Mouse (Mus musculus): ENCODE data around the gene Plcb3.

Gene Plcb3

GRCm38 (mm10) chr19:6939106-6940002 lies 36.9 kb downstream of the Plcb3 start:
- DNase-seq, result peak; percentile 67

- DNase-seq, result peak; percentile 85
Measured at GRCm38 (mm10) chr19:6937541-6938465, 38.5 kb downstream of the Plcb3 start.

DNA sequence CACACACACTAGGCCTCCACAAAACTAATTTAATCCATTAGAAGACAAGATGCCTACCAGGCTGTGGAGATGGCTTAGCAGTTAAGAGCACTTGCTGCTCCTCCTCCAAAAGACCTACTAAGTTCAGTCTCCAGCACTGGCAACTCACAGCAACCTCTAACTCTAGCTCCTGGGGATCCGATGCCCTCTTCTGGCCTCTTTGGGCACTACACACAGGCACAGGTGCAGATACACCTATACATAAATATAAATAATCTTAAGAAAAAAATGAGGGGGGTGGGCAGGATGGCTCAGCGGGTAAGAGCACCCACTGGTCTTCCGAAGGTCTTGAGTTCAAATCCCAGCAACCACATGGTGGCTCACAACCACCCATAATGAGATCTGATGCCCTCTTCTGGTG lies 40.0 kb downstream of the Plcb3 start:
- peak; percentile 64 for DNase-seq

GRCm38 (mm10) chr19:6934195-6934977 lies 41.9 kb downstream of the Plcb3 start, which contains the start of gene Kcnk4:
Kcnk4 (minus strand) TSS chr19:6934515.
- peak; percentile 62 for DNase-seq

GRCm38 (mm10) chr19:6933436-6934194 lies 42.7 kb downstream of the Plcb3 start:
- peak; percentile 82 for DNase-seq

- no peak for DNase-seq
Measured at GRCm38 (mm10) chr19:6933102-6933435, 43.2 kb downstream of the Plcb3 start.

GRCm38 (mm10) chr19:6932018-6932417 lies 44.3 kb downstream of the Plcb3 start:
- no peak for DNase-seq

DNA sequence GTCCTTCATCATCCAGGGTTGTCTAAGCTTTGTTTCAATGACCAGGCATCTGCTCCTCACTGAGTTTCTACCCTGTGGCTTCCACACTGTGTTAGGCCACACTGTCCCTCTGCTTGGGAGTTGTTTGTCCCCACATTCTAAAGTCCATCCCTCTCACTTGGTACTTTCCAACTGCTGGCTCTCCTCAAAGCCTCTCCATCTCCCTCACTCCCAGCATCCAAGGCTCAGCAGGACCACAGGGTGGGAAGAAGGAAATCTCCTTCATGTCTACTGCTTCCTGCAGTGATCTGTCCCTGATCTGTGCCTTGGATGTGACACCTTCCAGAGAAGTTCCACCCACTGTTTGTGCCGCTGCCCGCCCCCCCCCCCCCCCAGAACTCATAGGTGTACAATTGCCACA lies 45.3 kb downstream of the Plcb3 start:
- peak; percentile 67 for DNase-seq

- DNase-seq, result peak; percentile 43
Measured at GRCm38 (mm10) chr19:6928080-6928479, 48.2 kb downstream of the Plcb3 start.

DNA sequence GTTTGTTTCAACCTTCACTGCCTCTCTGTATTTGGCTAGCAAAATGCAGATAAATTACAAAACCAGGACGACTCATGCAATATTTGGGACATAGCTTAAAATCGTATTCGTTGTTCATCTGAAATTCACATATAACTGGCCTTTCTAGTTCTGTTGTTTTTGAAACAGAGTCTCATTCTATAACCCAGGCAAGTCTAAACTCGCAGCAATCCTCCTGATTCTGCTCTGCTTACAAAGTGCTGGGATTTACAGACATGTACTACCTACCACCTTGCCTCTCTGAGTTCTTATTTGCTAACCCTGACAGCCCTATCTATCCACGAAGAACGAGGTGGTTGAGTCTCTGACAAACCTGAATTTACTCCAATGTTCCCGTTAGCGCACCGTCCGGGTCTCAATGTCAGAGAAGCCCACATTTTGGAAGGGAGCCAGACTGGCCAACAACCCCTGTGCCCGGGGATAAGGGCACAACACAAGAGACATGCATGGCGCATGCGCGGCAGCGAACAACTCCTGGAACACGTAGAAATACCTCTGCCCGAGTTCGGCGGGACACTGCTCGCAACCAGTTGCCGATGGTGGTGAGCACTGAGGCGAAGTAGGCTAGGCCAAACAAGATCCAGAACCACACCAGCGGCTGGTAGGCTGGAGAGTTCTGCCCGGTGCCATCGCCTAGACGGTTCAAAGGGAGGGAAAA lies 49.6 kb downstream of the Plcb3 start:
- DNase-seq, result peak; percentile 64

GRCm38 (mm10) chr19:6925611-6926329 lies 50.5 kb downstream of the Plcb3 start:
- peak; percentile 60 for DNase-seq

- DNase-seq, result no peak
Measured at GRCm38 (mm10) chr19:6925307-6925573, 51.0 kb downstream of the Plcb3 start, which contains the start of gene Catsperz. Catsperz (minus strand) TSS chr19:6925380.

DNA sequence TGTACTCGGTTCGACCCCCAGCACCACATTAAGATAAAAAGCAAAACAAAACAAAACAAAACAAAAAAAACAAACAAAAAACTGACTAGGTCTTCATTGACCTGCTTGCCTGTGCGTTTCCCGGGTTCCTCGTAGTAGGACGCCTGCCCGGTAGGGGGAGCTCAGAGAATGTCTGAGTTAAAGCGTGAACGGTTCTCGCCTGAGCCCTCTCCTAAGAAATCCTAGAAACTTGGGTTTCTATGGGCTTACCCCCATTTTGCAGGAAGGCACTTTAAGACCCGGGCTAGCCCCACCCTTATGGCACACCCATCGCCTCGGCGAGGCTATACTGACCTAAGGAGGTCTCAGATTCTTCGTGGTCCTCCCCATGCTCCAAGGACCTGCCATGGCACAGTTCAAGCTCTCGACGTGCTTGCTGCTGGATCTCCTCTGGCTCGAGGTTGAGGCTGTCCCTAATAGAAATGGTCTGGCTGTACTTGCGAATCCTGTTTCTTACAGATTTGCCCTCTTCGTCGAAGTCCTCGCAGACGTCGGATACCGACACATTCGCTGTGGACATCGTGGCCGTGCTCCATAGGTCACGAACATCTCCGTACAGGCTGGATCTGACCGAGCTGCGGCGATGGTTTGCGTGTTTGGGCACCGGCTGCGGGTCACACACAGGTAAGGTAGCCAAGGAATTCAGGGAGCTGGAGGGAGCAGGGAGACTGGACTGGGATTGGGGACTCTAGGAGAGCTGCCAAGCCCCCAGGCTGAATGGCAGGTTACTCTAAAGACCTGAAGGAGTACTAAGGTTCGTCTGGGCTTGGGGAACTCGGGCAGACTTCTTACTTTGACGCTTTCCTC lies 51.6 kb downstream of the Plcb3 start:
- peak; percentile 87 for DNase-seq

DNA sequence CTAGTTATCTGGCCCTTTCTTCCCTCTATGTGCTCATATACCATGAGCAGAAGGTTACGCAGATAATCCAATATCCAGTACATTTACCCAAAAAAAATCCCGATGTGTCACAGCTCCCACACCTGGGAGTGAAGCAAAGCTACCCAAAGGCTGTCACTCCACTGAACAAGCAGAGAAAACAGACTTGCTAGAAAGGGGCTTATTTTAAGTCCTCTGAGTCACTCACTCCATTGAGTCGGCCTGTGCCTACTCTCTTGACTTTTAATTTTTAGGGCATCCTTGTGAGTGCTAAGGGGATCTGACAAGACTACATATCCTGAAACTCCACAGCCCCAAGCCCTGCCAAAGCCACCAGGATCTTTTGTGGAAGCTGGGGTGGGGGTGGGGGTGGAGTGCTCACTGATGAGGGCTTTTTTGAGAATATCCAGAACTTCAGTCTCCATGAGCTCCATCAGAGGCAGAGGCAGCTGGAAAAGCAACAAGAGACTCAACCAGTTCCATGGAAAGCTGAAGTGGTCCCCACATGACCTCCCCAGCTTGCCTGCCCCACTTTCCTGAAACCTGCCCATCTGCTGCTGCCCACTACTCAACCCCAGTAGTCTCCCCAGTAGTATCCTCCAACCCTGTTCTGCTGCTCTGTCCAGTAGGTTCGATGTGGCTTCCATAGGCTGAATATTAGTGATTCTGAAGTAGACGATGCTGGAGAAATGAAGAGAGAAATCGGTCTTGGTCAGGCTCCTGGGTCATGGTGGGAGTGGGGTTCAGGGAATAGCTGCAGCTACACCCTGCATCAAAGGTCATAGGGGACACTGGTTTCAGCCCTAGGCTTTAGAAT lies 53.2 kb downstream of the Plcb3 start:
- peak; percentile 57 for DNase-seq

GRCm38 (mm10) chr19:6921647-6922567 lies 54.4 kb downstream of the Plcb3 start, which contains the start of gene Esrra:
Esrra (minus strand) TSS chr19:6921813.
- peak; percentile 100 for DNase-seq

- DNase-seq, result peak; percentile 88
Measured at GRCm38 (mm10) chr19:6920741-6921636, 55.3 kb downstream of the Plcb3 start.

Data from cerebellum, adult 9-11 months (tissue).